Mouse (Mus musculus) left cerebral cortex, adult 18-20 months (tissue): ENCODE data around the gene Baz1a. TPM values are rescaled to one million over a fixed set of nuclear protein-coding genes. Genes with fewer than 3 reads are reported as not detected.

Experiments
- DNase-seq, 2 experiments: peaks; one replicate each; pipeline ENCODE4 v3.0.0; 2021 to 2022; ENCODE audit warnings: low spot score in 2 of 2, mixed read lengths in 1 of 2
- total RNA-seq, 2 experiments: library from RNA; stranded (reverse); gene quantifications; 2 replicates each; pipeline ENCODE4 v1.2.3; 2021

Baz1a gene
- total RNA-seq, 2 experiments from 2014 or later: 5.2 to 5.5 TPM

DNA sequence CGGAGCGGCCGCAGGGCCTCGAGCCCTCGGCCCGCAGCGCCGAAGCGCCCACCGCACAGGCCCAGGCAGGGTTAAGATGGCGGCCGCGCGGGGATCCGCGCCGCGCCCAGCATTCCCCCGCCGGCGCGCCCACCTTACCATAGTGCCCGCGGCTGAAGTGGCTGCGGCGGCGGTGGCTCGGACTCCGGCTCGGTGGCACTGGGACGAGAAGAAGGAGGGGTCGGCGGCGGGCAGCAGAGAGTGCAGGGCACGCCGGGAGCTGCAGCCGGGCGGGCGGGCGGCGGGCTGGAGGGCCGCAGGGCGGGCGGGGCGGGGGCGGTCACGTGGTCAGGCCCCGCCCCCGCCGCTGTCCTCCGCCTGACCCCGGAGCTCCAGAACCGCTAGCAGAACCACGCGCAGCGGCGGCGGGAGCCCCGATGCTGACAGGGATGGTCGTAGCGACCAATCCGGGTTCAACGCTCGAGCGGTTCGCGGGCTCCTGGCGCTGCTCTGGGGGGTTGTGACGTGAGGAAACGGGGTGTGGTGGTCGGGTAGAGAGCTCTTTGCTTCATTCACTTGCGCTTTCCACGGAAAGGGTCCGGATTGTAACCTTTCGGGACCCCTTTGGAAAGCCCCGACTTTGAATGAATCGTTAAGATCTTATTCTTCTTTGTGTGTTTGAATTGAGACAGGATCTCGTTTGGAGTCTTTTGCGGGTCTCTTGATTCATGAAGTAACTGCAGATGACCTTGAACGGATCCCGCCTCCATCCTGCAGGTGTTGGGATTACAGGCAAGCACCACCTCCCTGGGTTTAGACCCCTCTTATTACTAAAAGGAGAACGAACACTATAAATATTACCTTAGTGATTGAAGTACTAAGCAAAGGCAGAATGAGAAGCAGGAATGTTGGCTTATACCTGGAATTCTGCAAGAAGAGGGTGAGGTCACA is 151.3 kb downstream of the Baz1a start, which contains the start of gene Cfl2:
Gene Cfl2, minus strand, starts transcription at position 272 of the 930 bp plus-strand sequence.
- DNase-seq: peak; percentile 83 to 88

DNA sequence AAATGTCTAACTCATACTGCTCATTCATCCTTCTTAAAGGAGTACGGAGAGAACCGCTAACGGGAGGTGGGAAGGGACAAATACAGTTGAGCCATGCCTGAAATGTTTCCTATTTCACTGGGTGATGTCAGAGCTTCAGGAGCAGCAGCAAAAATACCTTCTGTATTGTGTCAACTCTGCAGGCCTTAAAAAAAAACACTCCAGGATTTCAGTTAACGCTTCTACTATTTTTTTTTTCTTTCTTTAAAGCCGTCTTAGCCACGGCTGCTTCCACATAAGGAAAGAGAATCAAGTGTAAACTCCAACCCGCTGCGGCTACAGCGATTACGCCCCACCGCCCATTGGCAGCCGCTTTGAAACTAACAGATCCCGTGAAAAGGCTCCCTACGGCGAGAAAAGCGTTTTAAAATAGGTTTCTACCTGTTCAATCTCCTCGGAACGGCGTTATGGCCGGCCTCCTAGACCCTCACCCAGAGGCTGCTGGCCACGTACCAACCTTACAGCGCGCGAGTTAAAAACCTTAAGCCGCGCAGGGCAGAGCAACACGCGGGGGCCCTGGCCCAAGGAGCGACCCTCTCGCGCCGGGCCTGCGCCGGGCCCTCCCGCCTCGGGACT is 152.1 kb downstream of the Baz1a start:
- DNase-seq: peak; percentile 32 to 37

DNA sequence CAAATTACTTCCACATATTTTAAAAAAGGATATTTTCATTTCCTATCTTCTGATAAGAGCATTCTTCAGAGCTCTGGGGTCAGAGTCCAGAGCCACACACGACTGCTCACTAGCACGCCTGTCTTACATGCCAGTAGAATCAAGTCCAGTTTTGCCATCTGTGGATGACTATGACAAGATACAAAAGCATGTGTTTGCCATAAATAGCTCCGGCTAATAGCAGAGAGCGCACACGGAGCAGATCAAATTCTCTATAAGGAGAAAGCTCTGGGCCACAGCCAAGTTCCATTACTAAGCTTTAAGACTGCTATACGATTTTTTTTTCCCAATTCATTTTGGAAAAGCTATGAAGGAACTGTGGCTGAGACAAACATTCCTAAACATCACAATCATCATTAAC is 154.6 kb downstream of the Baz1a start:
- peak in 1 of 2 experiments; percentile 11 for DNase-seq

DNA sequence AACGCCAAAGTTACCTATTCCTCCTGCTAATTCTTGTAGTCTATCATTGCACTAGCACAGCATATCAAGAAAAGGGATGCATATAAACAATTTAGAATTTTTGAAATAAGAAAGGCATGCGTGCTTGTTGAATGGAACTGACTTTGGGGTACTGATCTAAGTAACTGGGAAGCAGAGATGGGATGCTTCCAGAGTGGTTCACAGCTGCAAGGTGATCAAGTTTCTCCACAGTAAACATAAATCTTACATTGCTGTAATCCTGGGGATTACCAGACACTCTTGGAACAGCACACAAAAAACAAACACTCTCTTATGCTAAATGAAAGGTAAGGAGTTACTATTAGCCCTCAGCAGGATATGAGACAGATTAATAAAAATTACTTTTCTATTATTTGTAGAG is 163.6 kb downstream of the Baz1a start:
- no peak for DNase-seq

DNA sequence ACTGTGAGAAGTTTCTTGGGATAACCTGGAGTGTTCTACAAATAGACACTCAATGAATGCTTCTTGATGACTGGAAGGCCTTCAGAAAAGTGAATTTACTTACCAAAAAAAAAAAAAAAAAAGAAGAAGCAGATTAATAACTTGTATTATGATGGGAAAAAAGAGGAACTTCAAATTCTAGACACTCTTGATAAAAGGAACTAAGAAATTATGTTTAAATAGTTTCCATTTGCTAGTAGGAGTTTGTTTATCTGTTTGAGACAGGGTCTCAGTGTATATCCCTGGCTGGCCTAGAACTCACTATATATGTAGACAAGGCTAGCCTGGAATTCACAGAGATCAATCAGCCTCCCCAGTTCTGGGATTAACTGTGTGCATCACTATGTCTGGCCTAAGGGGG is 169.7 kb downstream of the Baz1a start:
- DNase-seq: no peak

Other genes with a start within 250 kb of the Baz1a start
- 10 to 100 TPM; 42.3 to 44.1 TPM for gene Snx6, start 218.6 kb downstream of the Baz1a start, total RNA-seq
- gene Cfl2, start 151.5 kb downstream of the Baz1a start, total RNA-seq: 100 to 1,000 TPM; 106 to 112 TPM
- not detected for gene Gm20403, start 27.8 kb downstream of the Baz1a start, total RNA-seq
- gene 2700097O09Rik, start 65.8 kb upstream of the Baz1a start, total RNA-seq: 1 to 10 TPM; 8.2 to 8.8 TPM
- gene Srp54a, start 65.9 kb upstream of the Baz1a start, total RNA-seq: 10 to 100 TPM; 86.8 to 98.7 TPM
- 10 to 100 TPM; 17.5 to 18.4 TPM for gene Fam177a, start 110.1 kb upstream of the Baz1a start, total RNA-seq
- gene Srp54b, start 140.8 kb upstream of the Baz1a start, total RNA-seq: 10 to 100 TPM; 49.5 to 58.1 TPM
- not detected for gene 1700047I17Rik2, start 185.2 kb upstream of the Baz1a start, total RNA-seq
- 10 to 100 TPM; 32.7 to 34.1 TPM for gene Srp54c, start 215.8 kb upstream of the Baz1a start, total RNA-seq